Mouse (Mus musculus) bone marrow, adult 2 months (tissue): ENCODE measurements around the gene Vps72. TPM values are rescaled to one million over a fixed set of nuclear protein-coding genes. Genes with fewer than 3 reads are reported as not detected.

ENCODE experiments used
- H3K27ac ChIP-seq: fragments of 200-500 bp; 2 replicates; pipeline ENCODE4 v1.5.1; 2012; ENCODE audit warnings: low read depth, mild to moderate bottlenecking, control low read depth, inconsistent platforms, low read length; ENCODE audit not compliant: control insufficient read depth, poor library complexity, insufficient read depth
- H3K4me1 ChIP-seq: fragments of 200-500 bp; 2 replicates; pipeline ENCODE4 v1.6.1; 2011; ENCODE audit warnings: low read length; ENCODE audit not compliant: control insufficient read depth, insufficient read depth
- H3K4me3 ChIP-seq: fragments of 200-500 bp; replicated peaks from 2 replicates; pipeline ENCODE3; 2011; ENCODE audit warnings: mild to moderate bottlenecking, low read depth, low read length, control low read depth; ENCODE audit not compliant: control insufficient read depth
- CTCF ChIP-seq: fragments of 200-500 bp; IDR thresholded peaks from 2 replicates; pipeline ENCODE4 v1.5.1; 2011; ENCODE audit warnings: low read length, control low read depth; ENCODE audit not compliant: control insufficient read depth, insufficient read depth
- POLR2A ChIP-seq: fragments of 200-500 bp; IDR thresholded peaks from 2 replicates; pipeline ENCODE4 v1.6.1; 2011; ENCODE audit warnings: low read depth, mild to moderate bottlenecking, control low read depth, low read length, borderline replicate concordance; ENCODE audit not compliant: control insufficient read depth
- WGBS: fragments of 180-500 bp; shearing (Covaris S2); methylation state at CpG from one replicate; pipeline ENCODE4 v1.1.7; 2018; 5-methylcytosine and 5-hydroxymethylcytosine counted together
- polyA plus RNA-seq: library from polyadenylated mRNA; stranded (reverse); fragments of >200 nt; gene quantifications from 2 replicates; pipeline ENCODE4 v1.2.4, GENCODE M21; 2011; ENCODE audit warnings: low replicate concordance; ENCODE audit not compliant: missing spikeins, insufficient read depth, insufficient read length

Gene Vps72
- polyA plus RNA-seq, 1 experiment: 39.0 TPM

GRCm38 (mm10) chr3:95163419-95164255 is 52.8 kb downstream of the Vps72 start:
- no peak for TF ChIP-seq CTCF
- no peak for TF ChIP-seq POLR2A
- Histone ChIP-seq H3K4me1 (no peaks in the 10 kb centered on the region), H3K27ac (no peak overlapping the region), H3K4me3 (no peak overlapping the region)
- 71% methylated on average over 11 of the region's 11 CpGs for WGBS

GRCm38 (mm10) chr3:95164256-95164550 is 53.4 kb downstream of the Vps72 start:
- TF ChIP-seq CTCF: no peak
- TF ChIP-seq POLR2A: no peak
- Histone ChIP-seq H3K4me1 (no peaks in the 10 kb centered on the region), H3K27ac (no peak overlapping the region), H3K4me3 (no peak overlapping the region)
- 80% methylated on average over 5 of the region's 5 CpGs for WGBS

- no peak overlapping the region for H3K27ac ChIP-seq
- WGBS: 57% methylated on average over 5 of the region's 5 CpGs
- no peak for TF ChIP-seq POLR2A
- TF ChIP-seq CTCF: no peak
- no peak overlapping the region for H3K4me3 ChIP-seq
- H3K4me1 ChIP-seq: no peaks in the 10 kb centered on the region
Measured at GRCm38 (mm10) chr3:95164840-95165239, 54.0 kb downstream of the Vps72 start.

GRCm38 (mm10) chr3:95169996-95170395 is 59.2 kb downstream of the Vps72 start:
- TF ChIP-seq POLR2A (no peak), CTCF (no peak)
- Histone ChIP-seq H3K4me3 (no peak overlapping the region), H3K27ac (no peak overlapping the region), H3K4me1 (no peaks in the 10 kb centered on the region)
- 84% methylated on average over 10 of the region's 10 CpGs for WGBS

- no peaks in the 10 kb centered on the region for H3K4me1 ChIP-seq
- WGBS: 87% methylated on average over 6 of the region's 6 CpGs
- TF ChIP-seq POLR2A: no peak
- TF ChIP-seq CTCF: no peak
- H3K4me3 ChIP-seq: no peak overlapping the region
- H3K27ac ChIP-seq: no peak overlapping the region
Measured at GRCm38 (mm10) chr3:95171105-95171504, 60.3 kb downstream of the Vps72 start.

Other genes starting within 250 kb of the Vps72 start
- gene Psmb4, start 224.1 kb upstream of the Vps72 start, polyA plus RNA-seq: 291 and 443 TPM in 2 replicates
- gene Selenbp1, start 178.0 kb upstream of the Vps72 start, polyA plus RNA-seq: 30.8 and 35.6 TPM in 2 replicates
- gene Rfx5, start 156.9 kb upstream of the Vps72 start, polyA plus RNA-seq: 4.5 and 22.2 TPM in 2 replicates
- 43.1 and 63.2 TPM in 2 replicates for gene Pi4kb, start 136.3 kb upstream of the Vps72 start, polyA plus RNA-seq
- 10.6 and 21.1 TPM in 2 replicates for gene Zfp687, start 95.6 kb upstream of the Vps72 start, polyA plus RNA-seq
- 288 and 328 TPM in 2 replicates for gene Psmd4, start 68.4 kb upstream of the Vps72 start, polyA plus RNA-seq
- 22.5 and 38.8 TPM in 2 replicates for gene Pip5k1a, start 4.1 kb upstream of the Vps72 start, polyA plus RNA-seq
- gene Tmod4, start 13.5 kb downstream of the Vps72 start, polyA plus RNA-seq: 4.5 and 6.1 TPM in 2 replicates
- gene Scnm1, start 23.0 kb downstream of the Vps72 start, polyA plus RNA-seq: 72.6 and 130 TPM in 2 replicates
- gene Lysmd1, start 23.1 kb downstream of the Vps72 start, polyA plus RNA-seq: 9.4 and 10.9 TPM in 2 replicates
- 11.7 and 41.8 TPM in 2 replicates for gene Tnfaip8l2, start 31.3 kb downstream of the Vps72 start, polyA plus RNA-seq
- 0.49 and 1.2 TPM in 2 replicates for gene Sema6c, start 49.4 kb downstream of the Vps72 start, polyA plus RNA-seq
- 28.4 and 28.5 TPM in 2 replicates for gene Gabpb2, start 106.9 kb downstream of the Vps72 start, polyA plus RNA-seq
- 39.5 and 54.7 TPM in 2 replicates for gene Cdc42se1, start 117.7 kb downstream of the Vps72 start, polyA plus RNA-seq
- gene Mllt11, start 121.1 kb downstream of the Vps72 start, polyA plus RNA-seq: 6.0 and 9.1 TPM in 2 replicates
- 0.52 TPM in 1 of 2 replicates, not detected in the other for gene Gm128, start 130.6 kb downstream of the Vps72 start, polyA plus RNA-seq
- 1.7 TPM in 1 of 2 replicates, not detected in the other for gene Bnipl, start 140.2 kb downstream of the Vps72 start, polyA plus RNA-seq
- 50.3 and 67.0 TPM in 2 replicates for gene Mindy1, start 170.3 kb downstream of the Vps72 start, polyA plus RNA-seq
- 8.3 and 12.4 TPM in 2 replicates for gene Prune1, start 171.1 kb downstream of the Vps72 start, polyA plus RNA-seq
- 3.8 and 4.3 TPM in 2 replicates for gene Anxa9, start 196.2 kb downstream of the Vps72 start, polyA plus RNA-seq
- 70.3 and 159 TPM in 2 replicates for gene Cers2, start 203.8 kb downstream of the Vps72 start, polyA plus RNA-seq
- gene Setdb1, start 246.2 kb downstream of the Vps72 start, polyA plus RNA-seq: 13.9 and 27.0 TPM in 2 replicates